Mouse (Mus musculus): ENCODE measurements around the gene Tfap2a.

The Tfap2a gene

GRCm38 (mm10) chr13:40713241-40713640 lies 24.9 kb downstream of the Tfap2a start:
- no peak for DNase-seq (ENCODE audit: low spot score in 2 of 2)

- no peak for DNase-seq (ENCODE audit: low spot score in 2 of 2)
Observed at GRCm38 (mm10) chr13:40712526-40712832, 25.7 kb downstream of the Tfap2a start.

GRCm38 (mm10) chr13:40711661-40712525 lies 26.3 kb downstream of the Tfap2a start:
- no peak for DNase-seq (ENCODE audit: low spot score in 2 of 2)

GRCm38 (mm10) chr13:40710062-40710342 lies 28.2 kb downstream of the Tfap2a start:
- DNase-seq (ENCODE audit: low spot score in 2 of 2): no peak

- no peak for DNase-seq (ENCODE audit: low spot score in 2 of 2)
Observed at GRCm38 (mm10) chr13:40709321-40710061, 28.7 kb downstream of the Tfap2a start.

GRCm38 (mm10) chr13:40708913-40709312 lies 29.3 kb downstream of the Tfap2a start:
- no peak for DNase-seq (ENCODE audit: low spot score in 2 of 2)

GRCm38 (mm10) chr13:40708271-40708670 lies 29.9 kb downstream of the Tfap2a start:
- no peak for DNase-seq (ENCODE audit: low spot score in 2 of 2)

- no peak for DNase-seq (ENCODE audit: low spot score in 2 of 2)
Observed at GRCm38 (mm10) chr13:40707646-40708045, 30.5 kb downstream of the Tfap2a start.

GRCm38 (mm10) chr13:40706612-40707011 lies 31.6 kb downstream of the Tfap2a start:
- no peak for DNase-seq (ENCODE audit: low spot score in 2 of 2)

GRCm38 (mm10) chr13:40705821-40706425 lies 32.3 kb downstream of the Tfap2a start:
- DNase-seq (ENCODE audit: low spot score in 2 of 2): no peak

GRCm38 (mm10) chr13:40704864-40705455 lies 33.2 kb downstream of the Tfap2a start:
- DNase-seq (ENCODE audit: low spot score in 2 of 2): no peak

GRCm38 (mm10) chr13:40703982-40704501 lies 34.1 kb downstream of the Tfap2a start:
- DNase-seq (ENCODE audit: low spot score in 2 of 2): no peak

GRCm38 (mm10) chr13:40703123-40703797 lies 34.9 kb downstream of the Tfap2a start:
- DNase-seq (ENCODE audit: low spot score in 2 of 2): no peak

GRCm38 (mm10) chr13:40702361-40703122 lies 35.6 kb downstream of the Tfap2a start:
- no peak for DNase-seq (ENCODE audit: low spot score in 2 of 2)

- no peak for DNase-seq (ENCODE audit: low spot score in 2 of 2)
Observed at GRCm38 (mm10) chr13:40701691-40702090, 36.5 kb downstream of the Tfap2a start.

GRCm38 (mm10) chr13:40685790-40686189 lies 52.4 kb downstream of the Tfap2a start:
- no peak for DNase-seq (ENCODE audit: low spot score in 2 of 2)

- no peak for DNase-seq (ENCODE audit: low spot score in 2 of 2)
Observed at GRCm38 (mm10) chr13:40676730-40677129, 61.4 kb downstream of the Tfap2a start.

Data from right cerebral cortex, postnatal 36 days (tissue).